Mouse (Mus musculus) layer of hippocampus, postnatal 10 days (tissue): ENCODE measurements around the gene Il27. TPM values are rescaled to one million over a fixed set of nuclear protein-coding genes. Genes with fewer than 3 reads are reported as not detected.

ENCODE experiments used
- DNase-seq, 2 experiments: peaks; one replicate each; pipeline ENCODE4 v3.0.0; 2021; ENCODE audit warnings: low spot score in 2 of 2
- long read RNA-seq: library from polyadenylated mRNA; stranded (forward); transcript quantifications from one replicate; pipeline ENCODE4 v2.0.0, GENCODE M21; 2023
- total RNA-seq, 2 experiments: library from RNA; stranded (reverse); gene quantifications; 2 replicates each; pipeline ENCODE4 v1.2.3; 2021

Il27 gene
- total RNA-seq: not detected
- long read RNA-seq: 0 reads

- DNase-seq: no peak
Measured at GRCm38 (mm10) chr7:126594862-126595561, at the start of gene Il27. TSS of gene Il27 (minus strand) at chr7:126594941.

DNA sequence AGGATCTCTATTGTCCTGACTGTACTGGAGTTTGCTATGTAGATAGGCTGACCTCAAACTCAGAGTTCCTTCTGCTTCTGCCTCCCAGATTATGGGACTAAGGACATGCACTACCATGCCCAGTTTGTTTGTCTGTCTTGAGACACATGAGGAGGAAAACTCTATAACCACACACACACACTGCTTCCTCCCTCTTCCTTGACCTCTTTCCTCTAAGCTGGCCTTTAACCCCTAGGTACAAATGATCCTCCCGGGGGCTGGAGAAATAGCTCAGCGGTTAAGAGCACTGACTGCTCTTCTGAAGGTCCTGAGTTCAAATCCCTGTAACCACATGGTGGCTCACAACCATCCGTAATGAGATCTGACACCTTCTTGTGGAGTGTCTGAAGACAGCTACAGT, 49.6 kb upstream of the Il27 start:
- DNase-seq: no peak

GRCm38 (mm10) chr7:126643244-126643617, 48.5 kb upstream of the Il27 start:
- DNase-seq: peak; percentile 28 to 46

DNA sequence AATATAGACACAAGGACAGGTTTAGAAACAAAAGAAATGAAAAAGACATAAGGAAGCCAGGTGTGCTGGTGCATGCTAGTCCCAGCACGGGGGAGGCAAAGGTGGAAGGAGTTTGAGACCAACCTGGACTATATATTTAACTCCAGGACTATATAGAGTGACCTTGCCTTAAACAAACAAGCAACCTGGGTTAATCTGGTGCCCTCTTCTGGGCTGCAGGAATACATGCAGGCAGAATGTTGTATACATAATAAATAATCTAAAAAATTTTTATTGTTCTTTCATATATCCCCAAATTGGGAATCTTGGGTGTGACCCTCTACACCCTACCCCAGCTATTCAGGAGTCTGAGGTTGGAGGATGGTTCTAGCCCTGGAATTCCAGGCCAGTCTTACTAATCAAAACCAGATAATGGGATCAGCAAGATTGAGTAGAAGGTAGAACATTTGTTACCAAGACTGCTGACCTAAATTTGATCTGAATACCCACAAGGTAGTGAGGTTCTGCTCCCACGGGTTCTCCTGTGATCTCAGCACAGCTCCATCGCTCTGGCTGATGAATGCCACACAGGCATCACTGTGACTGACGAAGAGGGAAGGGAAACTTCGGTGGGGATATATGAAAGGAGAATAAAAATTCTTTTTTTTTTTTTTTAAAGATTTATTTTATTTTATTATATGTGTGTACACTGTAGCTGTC, 48.0 kb upstream of the Il27 start:
- DNase-seq: no peak

GRCm38 (mm10) chr7:126636733-126637520, 42.2 kb upstream of the Il27 start:
- peak; percentile 25 to 44 for DNase-seq

DNA sequence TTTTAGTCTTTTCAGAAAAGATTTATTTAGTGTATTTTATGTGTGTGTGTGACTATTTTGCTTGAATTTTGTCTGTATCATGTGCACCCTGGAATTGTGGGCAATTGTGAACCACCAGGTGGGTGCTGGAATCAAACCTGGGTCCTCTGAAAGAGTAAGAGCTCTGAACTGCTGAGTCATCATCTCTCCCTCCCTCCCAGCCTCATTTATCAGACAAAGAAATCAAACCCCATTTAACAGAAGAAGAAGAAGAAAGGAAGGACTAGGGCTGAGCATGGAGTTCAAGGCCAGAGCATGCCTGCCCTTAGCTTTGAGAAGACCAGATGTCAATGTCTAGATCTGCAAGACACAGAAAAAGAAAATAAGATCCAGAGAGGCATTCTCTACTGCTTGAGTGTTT, 40.6 kb upstream of the Il27 start:
- no peak for DNase-seq

GRCm38 (mm10) chr7:126632478-126632877, 37.7 kb upstream of the Il27 start:
- DNase-seq: no peak

GRCm38 (mm10) chr7:126630824-126631518, 36.2 kb upstream of the Il27 start, which contains the start of gene Nupr1:
TSS of gene Nupr1 (minus strand) at chr7:126630861.
- DNase-seq: no peak

- no peak for DNase-seq
Measured at GRCm38 (mm10) chr7:126629915-126630314, 35.2 kb upstream of the Il27 start.

GRCm38 (mm10) chr7:126628111-126628510, 33.4 kb upstream of the Il27 start:
- DNase-seq: no peak

DNA sequence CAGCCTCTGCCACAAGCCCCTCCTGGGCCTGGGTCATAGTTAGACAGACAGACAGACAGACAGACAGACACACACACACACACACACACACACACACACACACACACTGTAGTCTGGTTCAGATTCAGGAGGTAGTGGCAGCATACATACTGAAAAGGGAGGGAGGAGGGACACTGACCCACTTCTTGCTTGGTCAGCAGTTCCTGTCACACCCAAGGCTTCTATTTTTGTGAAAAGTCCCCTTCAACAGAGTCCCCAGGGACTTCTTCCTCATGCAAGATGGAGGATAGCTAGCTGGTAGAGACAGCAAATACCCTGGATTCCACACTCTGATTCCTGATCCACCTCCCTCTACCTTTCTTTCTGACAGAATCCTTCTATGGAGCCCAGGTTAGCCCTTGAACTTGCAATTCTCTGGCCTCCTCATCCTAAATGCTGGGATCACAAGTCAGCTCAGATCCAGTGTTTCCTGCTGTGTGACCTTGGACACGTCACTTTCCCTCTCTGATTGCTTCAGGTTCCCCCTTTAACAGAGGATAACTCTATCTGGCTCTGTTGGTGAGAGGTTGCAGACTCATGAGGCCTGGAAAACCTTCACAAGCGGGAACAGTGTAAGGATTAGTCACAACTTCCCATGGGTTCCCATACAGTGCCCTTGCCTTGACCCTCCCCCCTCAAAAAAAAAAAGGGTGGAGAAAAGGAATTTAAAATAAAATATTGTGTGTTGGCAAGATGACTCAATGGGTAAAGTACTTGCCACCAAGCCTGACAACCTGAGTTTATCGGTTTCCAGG, 31.3 kb upstream of the Il27 start:
- DNase-seq: no peak

GRCm38 (mm10) chr7:126625369-126625768, 30.6 kb upstream of the Il27 start:
- DNase-seq: peak; percentile 5 to 25

GRCm38 (mm10) chr7:126624774-126625173, 30.0 kb upstream of the Il27 start:
- DNase-seq: no peak

DNA sequence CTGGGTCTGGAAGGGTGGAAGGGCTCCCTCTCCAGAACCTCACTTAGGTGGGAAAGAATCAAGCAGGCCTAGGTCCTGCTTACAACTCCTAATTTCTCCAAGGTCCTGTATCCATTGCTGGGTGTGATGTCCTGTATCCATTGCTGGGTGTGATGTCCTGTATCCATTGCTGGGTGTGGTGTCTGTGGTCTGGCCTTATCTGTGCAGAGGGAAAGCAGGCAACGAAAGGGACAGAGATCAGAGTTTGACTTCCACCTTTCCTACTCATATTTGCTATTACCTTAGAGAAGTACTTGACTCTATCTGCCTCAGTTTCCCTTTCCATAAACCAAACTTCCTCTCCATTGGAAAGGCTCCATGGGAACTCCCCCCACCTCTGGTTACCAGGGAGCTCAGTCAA, 28.6 kb upstream of the Il27 start:
- no peak for DNase-seq

DNA sequence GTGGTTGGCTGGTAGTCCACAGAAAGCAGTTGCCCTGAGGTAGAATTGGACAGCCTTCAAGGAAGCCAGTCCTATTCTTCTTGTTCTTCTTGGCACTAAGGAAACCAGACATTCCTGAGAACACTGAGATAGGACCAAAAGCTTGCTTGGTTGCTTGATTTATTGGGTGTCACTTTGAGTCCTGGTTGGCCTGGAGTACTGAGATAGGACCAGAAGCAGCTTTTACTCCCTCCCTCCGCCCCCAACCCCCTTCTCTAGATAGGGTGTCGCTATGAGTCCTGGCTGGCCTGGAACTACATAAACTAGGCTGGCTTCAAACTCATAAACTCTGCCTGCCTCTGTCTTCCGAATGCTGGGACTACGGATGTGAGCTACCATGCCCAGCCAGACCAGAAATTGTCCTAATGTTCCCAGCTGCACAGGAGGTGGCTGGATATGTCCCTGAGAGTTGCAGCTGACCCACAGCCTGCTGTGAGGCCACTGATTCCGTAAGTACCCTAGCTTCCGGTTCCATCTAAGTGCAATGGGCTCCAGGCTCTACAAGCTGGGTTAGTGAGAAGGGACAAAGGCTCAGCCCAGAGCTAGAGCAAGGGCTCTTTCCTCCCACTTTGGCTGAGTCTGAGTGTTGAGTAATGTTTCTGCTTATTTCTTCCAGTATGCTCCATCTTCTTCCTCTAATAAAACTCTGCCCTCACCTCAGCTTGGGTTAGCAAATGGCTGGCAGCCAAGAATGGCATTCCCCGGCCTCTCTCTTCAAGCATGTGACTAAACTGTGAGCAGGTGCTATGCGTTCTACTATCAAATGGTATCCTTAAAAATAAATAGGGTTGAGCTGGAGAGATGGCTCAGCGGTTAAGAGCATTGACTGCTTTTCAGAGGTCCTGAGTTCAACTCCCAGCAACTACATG, 27.0 kb upstream of the Il27 start:
- DNase-seq: no peak

- DNase-seq: no peak
Measured at GRCm38 (mm10) chr7:126619559-126620275, 25.0 kb upstream of the Il27 start.

GRCm38 (mm10) chr7:126616707-126617106, 22.0 kb upstream of the Il27 start:
- DNase-seq: no peak

GRCm38 (mm10) chr7:126612736-126613135, 18.0 kb upstream of the Il27 start:
- no peak for DNase-seq

- DNase-seq: no peak
Measured at GRCm38 (mm10) chr7:126607796-126608195, 13.1 kb upstream of the Il27 start.
